33 mouse cellular contexts compared by ENCODE assay signal in genomic region chr12:109572259-109572658, GRCm38 (mm10). TPM values are rescaled to one million over a fixed set of nuclear protein-coding genes. Genes with fewer than 3 reads are reported as not detected.
"Had no signal": no experiment of that assay in that cellular context is flagged by ENCODE, and none has a peak within 500 bp of the region (broad histone marks: within the 10 kb centered on the region; RNA-seq: fewer than 3 reads in every experiment).

No protein-coding gene starts in this region.

- DNase-seq: cerebellum, adult 18-20 months; cerebellum, adult 2 months; cerebellum, adult 8-10 months; cerebellum, adult 9-10 months; cerebellum, adult 9-11 months; cerebellum, postnatal 10 days; cerebellum, postnatal 14 days; cerebellum, postnatal 25 days; cerebellum, postnatal 36 days; embryo, embryonic 11 days; forebrain, postnatal 0 days; gastrocnemius, adult 2 months; gastrocnemius, postnatal 10 days; gastrocnemius, postnatal 14 days; gastrocnemius, postnatal 25 days; gastrocnemius, postnatal 36 days; heart, adult 11 months; heart, adult 18-20 months; heart, adult 2 months had no signal

- H3K9me3 ChIP-seq: embryonic facial prominence, embryonic 10.5 days; embryonic facial prominence, embryonic 12.5 days; embryonic facial prominence, embryonic 13.5 days; embryonic facial prominence, embryonic 15.5 days; forebrain, embryonic 10.5 days; forebrain, embryonic 12.5 days; forebrain, embryonic 13.5 days; forebrain, embryonic 15.5 days had no signal

- H3K4me1 ChIP-seq: embryonic facial prominence, embryonic 10.5 days; embryonic facial prominence, embryonic 12.5 days; embryonic facial prominence, embryonic 13.5 days; embryonic facial prominence, embryonic 15.5 days; forebrain, embryonic 10.5 days; forebrain, embryonic 12.5 days; forebrain, embryonic 13.5 days; forebrain, embryonic 15.5 days had no signal

- H3K27me3 ChIP-seq: embryonic facial prominence, embryonic 12.5 days; embryonic facial prominence, embryonic 13.5 days; embryonic facial prominence, embryonic 15.5 days; forebrain, embryonic 12.5 days; forebrain, embryonic 13.5 days; forebrain, embryonic 15.5 days had no signal

- ATAC-seq: forebrain, embryonic 13.5 days; forebrain, embryonic 14.5 days; forebrain, embryonic 15.5 days; forebrain, embryonic 16.5 days; forebrain, postnatal 0 days had no signal

- H3K4me3 ChIP-seq: embryonic facial prominence, embryonic 10.5 days; embryonic facial prominence, embryonic 12.5 days; embryonic facial prominence, embryonic 13.5 days; embryonic facial prominence, embryonic 15.5 days; erythroblast, embryonic 14.5 days; forebrain, embryonic 10.5 days; forebrain, embryonic 12.5 days; forebrain, embryonic 13.5 days; forebrain, embryonic 15.5 days; gastrocnemius, adult 2 months; heart, adult 2 months had no signal

RNA-seq across cellular contexts. Expression of gene Rtl1, which starts 27.9 kb away (rescaled TPM):
- total RNA-seq: gastrocnemius, adult 18-20 months; gastrocnemius, adult 2 months; gastrocnemius, adult 8-10 months; gastrocnemius, postnatal 25 days; gastrocnemius, postnatal 36 days; heart, adult 2 months had no signal
- polyA plus RNA-seq: gonadal fat pad, adult 2 months had no signal
